Mouse (Mus musculus): ENCODE measurements around the gene Cd68. TPM values are rescaled to one million over a fixed set of nuclear protein-coding genes. Genes with fewer than 3 reads are reported as not detected.

Gene Cd68
- total RNA-seq, 2 experiments from 2014 or later, result 11.6 to 12.2 TPM

Small RNA genes lying within 50 kb of the gene (microRNA-seq; reads per million reads assigned to microRNA genes)
- gene Mir1934 (4.6 reads per million, percentile 16 among the genes with 10 or more reads in this experiment), gene Mir467f (not detected)

Other genes with a start within 250 kb of the Cd68 start
- gene Dnah2, start 117.0 kb downstream of the Cd68 start, total RNA-seq (2021), result 1 to 10 TPM; 4.2 to 5.7 TPM
- 100 to 1,000 TPM; 147 to 154 TPM for gene Efnb3, start 105.9 kb downstream of the Cd68 start, total RNA-seq (2021)
- gene Wrap53, start 85.9 kb downstream of the Cd68 start, total RNA-seq (2021), result 1 to 10 TPM; 6.3 to 7.6 TPM
- gene Trp53, start 85.8 kb downstream of the Cd68 start, total RNA-seq (2021), result 10 to 100 TPM; 20.5 to 26.1 TPM
- gene Atp1b2, start 60.2 kb downstream of the Cd68 start, total RNA-seq (2021), result 100 to 1,000 TPM; 395 to 416 TPM
- not detected for gene Shbg, start 48.2 kb downstream of the Cd68 start, total RNA-seq (2021)
- gene Sat2, start 44.1 kb downstream of the Cd68 start, total RNA-seq (2021), result 10 to 100 TPM; 12.7 to 15.2 TPM
- gene Fxr2, start 33.2 kb downstream of the Cd68 start, total RNA-seq (2021), result 10 to 100 TPM; 92.0 to 99.4 TPM
- not detected for gene Sox15, start 10.8 kb downstream of the Cd68 start, total RNA-seq (2021)
- gene Mpdu1, start 3.5 kb downstream of the Cd68 start, total RNA-seq (2021), result 10 to 100 TPM; 87.3 to 95.6 TPM
- gene Eif4a1, start 6.3 kb upstream of the Cd68 start, total RNA-seq (2021), result 100 to 1,000 TPM; 455 to 466 TPM
- gene Senp3, start 15.9 kb upstream of the Cd68 start, total RNA-seq (2021), result 100 to 1,000 TPM in 1 of 2 experiments, 10 to 100 TPM in 1; 96.9 to 103 TPM
- 1 to 10 TPM in 1 of 2 experiments, under 1 TPM in 1; 0.39 to 1.6 TPM for gene Tnfsf13, start 19.6 kb upstream of the Cd68 start, total RNA-seq (2021)
- 1 to 10 TPM; 7.4 TPM for gene Tnfsf12, start 29.7 kb upstream of the Cd68 start, total RNA-seq (2021)
- 1 to 10 TPM in 1 of 2 experiments, under 1 TPM in 1; 0.81 to 1.5 TPM for gene Tnfsfm13, start 29.9 kb upstream of the Cd68 start, total RNA-seq (2021)
- gene Polr2a, start 92.5 kb upstream of the Cd68 start, total RNA-seq (2021), result 10 to 100 TPM; 52.1 to 52.9 TPM
- not detected for gene Slc35g3, start 95.8 kb upstream of the Cd68 start, total RNA-seq (2021)
- 10 to 100 TPM; 57.1 to 67.6 TPM for gene Zbtb4, start 99.8 kb upstream of the Cd68 start, total RNA-seq (2021)
- gene Chrnb1, start 129.8 kb upstream of the Cd68 start, total RNA-seq (2021), result 1 to 10 TPM in 1 of 2 experiments, under 1 TPM in 1; 0.95 to 1.2 TPM
- 10 to 100 TPM; 20.0 to 21.5 TPM for gene Fgf11, start 135.7 kb upstream of the Cd68 start, total RNA-seq (2021)
- not detected for gene Tmem102, start 139.5 kb upstream of the Cd68 start, total RNA-seq (2021)
- not detected for gene Gm39566, start 149.1 kb upstream of the Cd68 start, total RNA-seq (2021)
- gene Spem2, start 152.3 kb upstream of the Cd68 start, total RNA-seq (2021), result not detected
- under 1 TPM; 0.45 to 0.57 TPM for gene Spem1, start 156.0 kb upstream of the Cd68 start, total RNA-seq (2021)
- gene Nlgn2, start 171.6 kb upstream of the Cd68 start, total RNA-seq (2021), result 100 to 1,000 TPM; 268 to 274 TPM
- gene Tmem256, start 172.4 kb upstream of the Cd68 start, total RNA-seq (2021), result 100 to 1,000 TPM; 151 to 159 TPM
- 10 to 100 TPM; 28.4 to 32.2 TPM for gene Plscr3, start 180.2 kb upstream of the Cd68 start, total RNA-seq (2021)
- gene Tnk1, start 192.6 kb upstream of the Cd68 start, total RNA-seq (2021), result under 1 TPM; 0.11 to 0.14 TPM
- not detected for gene Tmem95, start 211.9 kb upstream of the Cd68 start, total RNA-seq (2021)
- under 1 TPM; 0.57 to 0.62 TPM for gene Kctd11, start 215.3 kb upstream of the Cd68 start, total RNA-seq (2021)
- under 1 TPM; 0.15 to 0.26 TPM for gene Acap1, start 229.4 kb upstream of the Cd68 start, total RNA-seq (2021)
- gene 2810408A11Rik, start 234.8 kb upstream of the Cd68 start, total RNA-seq (2021), result 1 to 10 TPM; 1.8 TPM
- gene Neurl4, start 234.9 kb upstream of the Cd68 start, total RNA-seq (2021), result 100 to 1,000 TPM; 126 to 129 TPM
- 10 to 100 TPM; 24.8 to 25.7 TPM for gene Gps2, start 247.7 kb upstream of the Cd68 start, total RNA-seq (2021)

Measured in left cerebral cortex, postnatal 10 days (tissue).